Mouse (Mus musculus): Measurements from ENCODE around the gene Scube3.

Scube3 gene

DNA sequence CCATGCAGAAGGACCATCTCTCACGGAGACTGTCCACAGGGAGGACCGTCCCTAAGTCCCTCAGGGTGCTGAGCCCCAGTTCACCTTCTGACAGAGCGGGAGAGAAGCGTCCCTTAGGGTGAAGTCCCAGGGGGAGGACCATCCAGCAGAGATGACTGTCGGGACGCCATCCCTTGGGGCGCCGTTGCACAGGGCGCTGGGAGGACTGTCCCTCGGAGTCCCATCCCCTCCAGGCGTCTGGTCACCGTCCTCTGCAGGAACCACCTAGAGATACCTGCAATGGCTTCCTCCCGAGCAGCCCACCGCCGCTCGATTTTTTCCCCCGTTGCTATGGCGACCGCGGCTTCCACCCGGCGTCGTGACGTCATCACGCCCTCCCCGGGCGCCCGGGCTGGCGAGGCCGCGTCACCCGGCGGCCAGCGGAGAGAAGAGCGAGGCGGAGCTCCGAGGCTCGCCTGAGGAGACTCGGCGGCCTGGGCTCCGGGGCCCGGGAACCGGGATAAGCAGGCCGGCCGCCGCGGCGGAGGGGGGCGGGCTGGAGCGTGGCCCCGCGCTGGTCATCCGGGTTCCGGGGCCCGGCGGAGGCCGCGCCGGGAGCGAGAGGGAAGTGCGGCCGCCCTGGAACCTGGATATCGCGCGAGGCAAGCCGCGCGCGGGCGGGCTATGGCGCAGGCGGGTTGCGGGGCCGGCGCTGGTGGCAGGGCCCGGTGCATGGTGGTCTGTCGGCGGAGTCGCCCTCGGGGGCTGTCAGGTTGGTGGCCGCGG, 35.0 kb downstream of the Scube3 start, which contains the start of gene Zfp523:
TSS of gene Zfp523 (plus strand) at position 355 of the 765 bp plus-strand sequence.
- DNase-seq (ENCODE audit: low read depth, low spot score), result peak; percentile 90

DNA sequence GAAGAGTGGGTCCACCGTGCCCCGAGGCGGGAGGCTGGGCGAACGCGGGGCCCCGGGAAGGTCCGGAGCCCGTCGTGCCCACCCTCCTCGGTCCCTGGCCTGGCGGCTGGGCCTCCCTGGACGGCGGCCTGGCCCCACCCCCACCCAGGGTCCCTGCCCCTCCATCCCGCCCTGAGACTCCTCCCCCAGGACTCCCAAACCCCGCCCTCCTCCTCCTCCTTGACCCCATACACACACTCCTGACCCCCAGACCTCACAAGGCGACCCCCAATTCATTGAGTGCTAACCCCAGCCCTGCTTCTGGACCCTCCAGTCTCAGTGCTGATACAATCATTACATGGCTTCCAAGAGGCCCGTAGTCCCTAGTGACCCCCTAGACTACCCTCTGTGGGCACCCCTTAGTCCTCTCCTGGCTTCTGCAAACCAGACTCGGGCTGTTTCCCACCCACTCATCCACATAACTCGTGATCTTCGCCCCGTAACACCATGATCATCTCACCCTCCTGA, 35.7 kb downstream of the Scube3 start:
- no peak for DNase-seq (ENCODE audit: low read depth, low spot score)

DNA sequence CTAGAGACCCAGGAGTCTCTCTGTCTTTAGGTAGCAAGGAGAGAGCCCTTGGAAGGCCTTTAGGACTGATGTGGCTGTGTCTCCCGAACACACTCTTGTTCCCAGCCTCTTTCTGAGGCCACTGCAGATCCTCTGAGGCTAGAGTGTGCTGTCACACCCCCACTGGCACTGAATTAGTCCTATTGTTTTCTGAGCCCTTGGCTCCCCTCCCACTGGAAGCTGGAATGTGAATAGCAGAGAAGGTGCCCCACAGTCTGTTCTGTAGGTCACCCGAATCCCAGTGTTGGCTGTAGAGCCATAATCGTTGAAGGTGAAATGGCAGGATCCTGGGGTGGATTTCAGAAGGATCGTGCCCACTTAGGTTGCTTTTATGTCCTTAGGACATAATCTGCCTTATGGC, 38.4 kb downstream of the Scube3 start:
- DNase-seq (ENCODE audit: low read depth, low spot score), result no peak

DNA sequence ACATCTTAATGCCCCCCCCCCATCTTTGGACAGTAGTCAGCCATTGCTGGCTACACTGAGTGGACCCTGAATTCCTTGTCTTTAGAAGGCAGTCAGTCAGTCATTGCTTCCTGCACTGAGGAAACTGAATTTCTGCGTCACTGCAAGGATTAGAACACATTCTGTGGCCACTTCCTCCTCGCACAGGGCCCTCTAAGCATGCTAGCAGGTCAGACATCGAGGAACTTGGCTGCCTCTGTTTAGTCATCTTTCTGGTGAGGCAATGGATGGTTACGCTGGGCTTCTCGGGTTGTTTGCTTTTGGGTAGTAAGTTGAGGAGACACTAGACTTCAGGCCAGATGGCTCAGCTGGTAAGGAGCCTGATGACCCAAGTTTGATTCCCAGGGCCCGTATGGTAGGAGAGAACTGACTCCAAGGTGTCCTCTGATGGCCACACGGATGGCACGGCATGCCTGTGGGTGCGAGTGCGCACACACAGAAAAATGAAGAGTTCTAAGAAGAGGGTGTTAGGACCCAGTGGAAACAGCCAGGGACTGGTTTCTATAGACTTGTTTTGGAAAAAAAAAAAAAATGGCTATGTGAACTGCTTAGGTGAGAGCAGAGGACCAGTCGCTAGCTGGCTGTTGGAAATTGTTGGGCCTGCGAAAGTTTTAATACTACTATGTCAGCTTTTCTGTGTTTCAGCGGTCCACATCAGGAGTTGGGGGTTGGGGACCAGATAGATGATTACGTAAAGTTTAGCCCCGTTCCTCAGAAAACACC, 39.0 kb downstream of the Scube3 start:
- no peak for DNase-seq (ENCODE audit: low read depth, low spot score)

DNA sequence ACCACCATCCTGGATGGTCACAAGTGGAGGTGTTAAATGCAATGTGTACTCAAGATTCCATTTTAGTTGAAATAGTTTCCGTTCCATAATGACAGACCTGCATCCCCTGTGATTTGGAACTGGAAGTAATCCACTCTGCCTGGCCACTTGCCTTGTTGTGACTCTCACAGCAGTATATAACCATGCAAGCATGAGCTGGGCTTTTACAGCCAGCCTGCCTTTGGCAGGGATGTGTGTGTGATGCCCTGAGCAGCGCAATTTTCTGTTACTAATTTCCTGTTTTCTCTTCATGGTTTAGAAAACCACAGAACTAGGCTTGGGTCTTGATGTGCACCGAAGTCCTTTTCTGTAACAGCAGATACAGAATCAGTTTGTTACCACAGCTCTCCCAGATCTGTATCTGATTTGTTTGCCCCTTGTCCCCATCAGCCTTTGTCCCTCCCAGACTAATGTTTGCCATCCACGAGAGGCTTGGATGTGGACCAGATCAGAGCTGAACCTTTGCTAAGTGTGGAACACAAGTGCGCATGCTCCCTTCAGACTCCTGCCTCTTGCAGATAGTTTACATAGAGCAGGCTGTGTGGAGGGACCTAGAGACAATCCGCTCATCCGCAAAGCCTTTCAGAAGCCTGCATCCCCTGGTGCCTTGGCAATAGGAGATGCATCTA, 43.2 kb downstream of the Scube3 start:
- no peak for DNase-seq (ENCODE audit: low read depth, low spot score)

DNA sequence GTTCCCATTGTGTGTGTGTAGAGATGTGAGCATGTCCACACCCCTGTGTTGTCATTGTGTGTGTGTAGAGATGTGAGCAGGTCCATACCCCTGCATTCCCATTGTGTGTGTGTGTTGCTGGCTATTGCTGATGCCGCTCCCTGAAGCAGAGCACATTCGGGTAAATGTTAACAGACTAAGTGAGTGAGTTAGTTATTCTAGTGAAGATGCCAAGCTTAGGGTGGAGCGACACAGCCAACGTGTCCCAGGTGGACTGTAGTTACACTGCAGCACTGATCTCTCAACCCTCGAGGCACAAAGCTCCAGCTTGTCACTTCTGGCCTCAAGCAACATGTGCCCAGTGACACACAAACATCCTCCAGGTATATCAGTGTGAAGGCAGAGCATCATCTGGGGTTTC, 46.4 kb downstream of the Scube3 start:
- DNase-seq (ENCODE audit: low read depth, low spot score), result no peak

DNA sequence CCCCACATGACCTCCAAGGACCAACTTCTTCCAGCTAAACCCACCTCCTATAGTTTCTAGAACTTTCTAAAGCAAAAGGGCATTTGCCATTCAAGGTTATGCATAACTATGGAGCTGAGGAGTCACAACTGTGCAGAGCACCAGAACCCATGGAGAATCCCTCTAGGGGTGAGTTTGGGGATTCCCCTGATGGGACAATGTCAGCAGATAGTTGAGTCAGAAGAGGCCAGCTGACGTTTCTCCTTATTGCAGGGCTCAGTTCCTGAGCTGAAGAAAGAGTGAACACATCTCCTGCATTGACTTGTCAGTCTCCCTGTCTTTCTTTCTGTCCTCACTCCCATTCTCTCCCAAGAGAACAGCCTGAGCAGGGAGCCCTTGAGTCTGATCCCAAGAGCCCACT, 50.8 kb downstream of the Scube3 start:
- DNase-seq (ENCODE audit: low read depth, low spot score), result no peak

DNA sequence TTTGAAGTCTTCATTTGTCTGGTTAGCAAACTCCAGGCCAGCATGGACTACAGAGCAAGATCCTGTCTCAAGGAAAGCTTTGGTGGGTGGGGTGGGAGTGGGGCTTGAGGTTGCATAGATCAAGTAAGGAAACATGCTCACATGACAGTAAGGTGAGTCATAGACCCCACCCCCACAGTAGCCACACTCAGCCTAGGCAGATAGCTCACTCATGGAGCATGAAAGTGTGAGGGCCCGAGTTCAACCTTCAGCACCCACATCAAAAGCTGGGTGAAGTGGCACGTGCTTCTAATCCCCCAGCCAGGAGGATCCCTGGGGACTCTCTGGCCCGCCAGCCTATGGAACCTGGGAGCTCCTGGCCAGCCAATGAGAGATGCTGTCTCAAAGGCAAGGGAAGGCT, 51.6 kb downstream of the Scube3 start:
- DNase-seq (ENCODE audit: low read depth, low spot score), result no peak

DNA sequence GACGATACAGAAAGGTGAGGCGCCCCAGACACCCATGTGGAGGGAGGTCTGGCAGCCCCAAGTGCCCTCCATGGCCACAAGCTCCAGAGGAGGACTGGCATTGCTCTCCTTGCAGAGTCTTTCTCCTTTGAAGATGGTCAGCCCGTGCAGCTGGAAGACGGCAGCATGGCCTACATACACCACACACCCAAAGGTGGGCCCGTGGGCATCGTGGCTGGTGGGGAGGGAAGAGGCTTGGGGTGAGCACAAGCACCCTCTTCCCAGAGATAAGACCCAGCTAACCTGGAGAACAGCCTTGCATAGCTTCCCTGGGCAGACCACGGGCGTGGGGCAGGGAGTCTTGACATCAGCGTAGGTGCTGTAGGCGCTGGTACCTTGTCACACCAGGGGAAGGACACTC, 53.1 kb downstream of the Scube3 start:
- DNase-seq (ENCODE audit: low read depth, low spot score), result no peak

DNA sequence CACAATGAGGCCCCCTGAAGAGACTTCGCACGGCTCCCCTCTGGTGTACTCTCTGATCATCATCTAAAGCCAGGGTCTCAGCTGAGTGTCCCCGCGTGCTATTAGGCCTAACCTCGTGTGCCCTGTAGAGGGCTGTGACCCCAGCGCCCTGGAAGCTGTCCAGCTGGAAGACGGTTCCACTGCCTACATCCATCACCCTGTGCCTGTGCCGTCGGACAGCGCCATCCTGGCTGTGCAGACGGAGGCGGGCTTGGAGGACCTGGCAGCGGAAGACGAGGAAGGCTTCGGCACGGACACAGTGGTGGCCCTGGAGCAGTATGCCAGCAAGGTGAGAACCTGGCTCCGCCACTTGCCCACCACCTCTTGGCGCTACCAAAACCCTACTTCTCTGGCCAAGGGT, 55.7 kb downstream of the Scube3 start:
- DNase-seq (ENCODE audit: low read depth, low spot score), result no peak

DNA sequence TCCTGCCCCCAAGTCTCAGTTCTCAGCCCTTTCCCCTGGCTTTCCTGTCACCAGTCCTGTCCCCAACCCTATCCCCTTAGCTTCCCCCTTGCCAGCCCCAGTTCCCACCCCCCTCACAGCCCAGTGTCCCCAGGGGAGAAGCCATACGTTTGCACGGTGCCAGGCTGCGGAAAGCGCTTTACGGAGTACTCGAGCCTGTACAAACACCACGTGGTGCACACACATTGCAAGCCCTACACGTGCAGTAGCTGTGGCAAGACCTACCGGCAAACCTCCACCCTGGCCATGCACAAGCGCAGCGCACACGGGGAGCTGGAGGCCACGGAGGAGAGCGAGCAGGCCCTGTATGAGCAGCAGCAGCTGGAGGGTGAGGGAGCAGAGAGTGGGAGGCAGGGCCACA, 60.0 kb downstream of the Scube3 start:
- no peak for DNase-seq (ENCODE audit: low read depth, low spot score)

DNA sequence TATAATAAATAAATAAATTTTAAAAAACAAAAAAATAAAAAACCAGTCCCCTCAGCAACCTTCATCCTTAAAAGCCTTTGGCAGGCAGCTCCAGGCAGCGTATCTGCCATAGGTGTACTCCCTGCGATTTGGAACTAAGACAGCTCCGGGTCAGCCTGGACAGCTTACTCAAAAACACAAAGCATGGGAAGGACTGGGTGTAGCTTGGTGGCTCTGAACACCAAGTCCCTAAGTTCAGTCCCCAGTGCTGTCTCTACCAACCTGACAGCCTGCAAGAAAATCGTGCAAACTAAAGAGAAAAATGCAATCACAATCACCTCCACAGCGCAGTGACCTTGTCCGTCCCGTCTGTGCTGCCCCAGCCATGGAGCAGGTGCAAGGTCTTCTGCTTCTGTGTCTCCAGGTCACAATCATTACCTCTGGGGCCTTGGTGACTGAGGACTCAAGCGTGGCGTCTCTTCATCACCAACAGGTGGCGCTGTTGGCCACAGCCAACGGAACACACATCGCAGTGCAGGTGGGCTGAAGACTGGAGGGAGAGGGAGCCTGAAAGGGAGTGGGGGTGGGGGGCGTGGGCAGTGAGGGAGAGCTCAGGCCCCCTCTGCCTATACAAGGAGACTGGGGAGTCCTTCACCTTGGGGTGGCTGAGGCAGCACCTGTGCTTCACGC, 62.2 kb downstream of the Scube3 start:
- DNase-seq (ENCODE audit: low read depth, low spot score), result peak; percentile 67

DNA sequence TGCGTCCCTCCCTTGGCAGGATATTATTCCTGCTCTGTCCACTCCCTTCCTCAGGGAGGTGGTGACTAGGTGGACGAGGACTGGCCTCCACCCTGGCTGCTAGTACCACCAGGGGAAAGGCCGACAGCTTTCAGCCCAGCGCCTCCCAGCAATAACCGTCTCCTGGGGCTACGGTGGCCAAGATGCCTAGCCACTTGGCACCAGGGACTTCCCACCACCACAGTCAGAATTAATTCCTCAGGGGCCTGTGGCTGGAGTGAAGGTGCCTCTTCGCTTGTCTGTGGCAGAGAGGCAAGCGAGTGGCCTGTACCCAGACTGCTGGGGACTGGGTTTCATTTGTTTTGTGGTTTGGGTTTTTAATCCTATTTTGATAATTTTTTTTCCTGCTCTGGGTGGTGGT, 63.5 kb downstream of the Scube3 start:
- no peak for DNase-seq (ENCODE audit: low read depth, low spot score)

DNA sequence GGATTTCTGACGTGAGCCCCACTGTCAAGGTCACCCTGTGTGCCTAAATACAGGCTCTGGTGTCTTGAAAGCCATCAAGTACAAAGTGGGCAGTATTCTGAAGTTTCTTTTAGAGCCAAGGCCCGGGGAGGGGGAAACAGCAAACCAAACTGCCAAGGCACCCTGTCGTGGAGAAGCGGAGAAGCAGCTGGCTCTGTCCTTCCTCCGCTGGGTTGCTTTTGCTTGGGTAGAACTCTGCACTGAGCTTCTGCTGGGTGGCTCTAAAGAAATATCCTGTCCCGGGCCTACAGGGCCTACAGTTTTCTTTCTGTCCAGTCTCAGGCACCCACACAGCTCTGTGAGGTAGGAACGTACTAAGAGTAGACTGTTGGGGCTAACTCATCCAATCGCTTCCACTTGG, 65.2 kb downstream of the Scube3 start:
- no peak for DNase-seq (ENCODE audit: low read depth, low spot score)

DNA sequence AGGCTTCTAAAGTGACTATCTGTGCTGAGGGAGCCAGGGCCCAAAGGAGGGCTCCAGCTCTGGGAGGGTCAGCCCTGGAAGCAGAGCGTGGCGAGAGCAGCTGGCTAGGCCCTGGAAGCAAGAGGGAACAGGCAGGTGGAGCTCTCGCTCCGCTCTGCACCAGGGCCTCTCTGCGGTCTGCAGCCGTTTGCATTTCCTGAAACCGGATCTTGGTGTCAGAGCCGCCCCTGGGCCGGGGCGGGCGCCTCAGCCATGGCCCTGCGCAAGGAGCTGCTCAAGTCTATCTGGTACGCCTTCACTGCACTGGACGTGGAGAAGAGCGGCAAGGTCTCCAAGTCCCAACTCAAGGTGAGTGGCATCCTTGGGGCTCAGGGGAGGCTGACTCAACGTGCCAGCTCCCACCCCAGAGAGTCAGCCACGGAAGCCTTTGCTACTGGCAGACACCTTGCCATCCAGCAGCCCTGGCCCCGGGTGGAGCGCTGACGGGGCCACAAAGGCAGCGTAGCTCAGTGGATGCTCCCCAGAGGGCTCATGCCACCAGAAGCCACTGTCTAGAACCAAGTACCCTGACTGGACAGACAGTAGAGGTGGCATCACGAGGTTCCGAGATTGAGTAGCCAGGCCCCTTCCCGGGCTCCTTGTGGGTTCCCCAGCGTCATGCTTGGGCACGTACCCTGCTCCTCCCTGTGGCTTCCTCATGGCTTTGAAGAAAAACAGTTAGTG, 65.8 kb downstream of the Scube3 start, which contains the start of gene Def6:
TSS of gene Def6 (plus strand) at position 188 of the 723 bp plus-strand sequence.
- no peak for DNase-seq (ENCODE audit: low read depth, low spot score)

DNA sequence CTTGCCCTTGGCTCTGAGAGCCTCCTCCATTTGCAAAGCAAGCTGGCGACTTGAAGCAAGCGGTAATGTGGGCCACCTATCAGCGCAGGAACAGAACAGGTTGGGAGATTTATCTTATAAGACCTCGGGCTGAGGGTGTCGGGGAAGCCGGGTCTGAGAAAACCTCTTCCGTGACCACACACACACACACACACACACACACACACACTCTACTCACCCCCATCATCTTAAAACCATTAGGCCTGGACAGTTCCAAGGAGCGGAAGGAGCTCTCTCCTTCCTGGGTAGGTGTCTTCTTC, 66.3 kb downstream of the Scube3 start:
- no peak for DNase-seq (ENCODE audit: low read depth, low spot score)

DNA sequence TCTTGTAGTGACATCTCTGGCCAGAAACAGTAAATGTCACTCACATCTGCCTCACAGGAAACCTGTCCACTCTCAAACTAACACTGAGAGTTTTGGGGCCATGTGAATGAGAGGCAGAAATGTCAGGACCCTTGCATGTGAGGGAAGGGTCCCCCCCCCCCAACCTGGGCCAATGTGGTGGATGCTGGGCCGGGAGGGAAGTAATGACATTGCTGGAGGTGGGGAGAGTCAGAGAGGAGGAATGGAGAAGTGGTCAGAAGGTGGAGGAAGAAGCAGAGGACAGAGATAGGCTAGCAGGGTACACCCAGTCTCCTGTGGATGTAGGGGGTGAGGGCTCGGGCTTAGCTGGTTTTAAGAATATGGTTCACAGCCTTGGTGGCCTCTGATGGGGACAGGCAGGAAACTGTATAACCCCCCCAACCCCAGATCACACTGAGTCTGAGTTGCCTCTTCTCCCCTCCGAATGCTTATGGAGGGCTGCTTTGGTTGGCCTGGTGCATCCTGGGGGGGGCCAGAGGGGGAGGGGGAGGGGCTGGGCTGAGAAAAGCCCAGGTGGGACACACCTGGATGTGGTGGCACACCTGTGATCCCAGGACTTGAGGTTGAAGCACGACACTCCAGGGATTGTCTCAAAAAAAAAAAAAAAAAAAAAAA, 67.6 kb downstream of the Scube3 start:
- no peak for DNase-seq (ENCODE audit: low read depth, low spot score)

DNA sequence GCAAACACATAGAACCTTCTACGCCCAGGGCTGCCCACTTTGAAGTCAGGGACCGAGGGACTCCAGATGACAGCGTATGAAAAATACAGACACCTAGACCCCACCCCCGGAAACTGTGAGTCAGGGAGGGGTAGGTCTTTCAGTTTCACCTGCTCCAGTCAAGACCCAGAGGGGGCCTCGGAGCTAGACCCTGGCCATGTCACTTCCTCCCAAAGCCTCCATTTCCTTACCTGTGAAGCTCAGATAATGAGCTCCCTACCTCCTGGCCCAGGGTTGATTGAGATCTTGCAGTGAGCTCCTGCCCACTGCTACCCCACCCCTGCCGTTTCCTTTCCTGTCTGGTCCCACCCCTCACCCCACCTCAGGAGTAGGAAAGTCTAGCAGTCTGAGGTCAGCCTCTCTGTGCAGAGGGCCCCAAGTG, 70.0 kb downstream of the Scube3 start:
- DNase-seq (ENCODE audit: low read depth, low spot score), result no peak

DNA sequence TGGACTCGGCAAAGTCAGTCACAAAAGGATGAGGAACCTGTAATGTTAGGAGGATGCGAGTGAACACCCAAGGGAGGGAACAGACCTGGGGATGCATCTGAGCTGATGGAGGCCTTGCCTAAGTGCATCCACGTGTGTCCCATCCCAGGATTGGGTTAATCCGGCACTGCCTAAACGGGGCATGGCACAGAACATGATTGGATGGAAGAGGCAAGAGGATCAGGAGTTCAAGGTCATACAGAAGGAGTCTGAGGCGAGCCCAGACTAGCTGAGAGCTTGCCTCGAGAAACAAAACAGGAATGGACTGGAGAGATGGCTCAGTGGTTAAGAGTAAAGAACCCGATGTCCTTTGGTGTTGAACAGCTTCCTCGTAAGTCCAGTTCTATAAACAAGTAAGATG, 70.5 kb downstream of the Scube3 start:
- no peak for DNase-seq (ENCODE audit: low read depth, low spot score)

DNA sequence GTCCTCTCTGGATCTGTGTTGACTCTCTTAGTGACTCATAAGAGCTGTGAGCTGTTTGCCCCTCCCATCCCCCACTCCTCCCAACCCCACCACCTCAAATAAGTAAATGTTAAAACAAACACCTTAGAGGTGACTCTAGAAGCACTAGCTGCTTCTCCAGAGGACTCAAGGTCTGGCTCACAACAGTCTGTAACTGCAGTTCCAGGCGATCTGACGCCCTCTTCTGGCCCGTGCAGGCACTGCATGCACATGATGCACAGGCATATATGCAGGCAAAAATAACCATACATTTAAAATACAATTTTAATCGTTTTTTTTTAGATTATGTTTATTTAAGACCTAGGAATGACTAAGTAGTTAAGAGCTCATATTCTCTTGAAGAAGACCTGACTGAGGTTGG, 71.3 kb downstream of the Scube3 start:
- no peak for DNase-seq (ENCODE audit: low read depth, low spot score)

DNA sequence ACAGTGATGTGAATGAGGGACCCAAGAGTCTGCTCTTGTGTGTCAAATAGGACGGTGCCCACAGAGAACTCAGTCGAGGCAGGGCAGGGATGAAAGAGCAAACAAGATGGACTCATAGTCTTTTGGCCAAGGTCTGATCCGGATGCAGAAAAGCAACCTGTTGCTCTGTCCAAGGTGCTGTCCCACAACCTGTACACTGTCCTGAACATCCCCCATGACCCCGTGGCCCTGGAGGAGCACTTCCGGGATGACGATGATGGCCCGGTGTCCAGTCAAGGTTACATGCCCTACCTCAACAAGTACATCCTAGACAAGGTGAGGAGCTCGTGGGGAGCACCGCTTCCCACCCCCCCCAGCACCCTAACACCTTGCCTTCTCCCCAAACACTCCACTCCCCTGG, 74.8 kb downstream of the Scube3 start:
- DNase-seq (ENCODE audit: low read depth, low spot score), result no peak
